Mouse (Mus musculus): ENCODE measurements around the gene Neurod1. TPM values are rescaled to one million over a fixed set of nuclear protein-coding genes. Genes with fewer than 3 reads are reported as not detected.

Neurod1 gene
- not detected for total RNA-seq (2021)
- polyA plus RNA-seq (2012; rRNA removed): 0.07 TPM in 1 of 2 replicates, not detected in the other
- long read RNA-seq: 0 reads

- DNase-seq: no peak
Observed at GRCm38 (mm10) chr2:79456575-79457349, at the start of gene Neurod1, which contains the start of gene Cerkl. Gene Neurod1, minus strand, starts transcription at chr2:79456751. Gene Cerkl, minus strand, starts transcription at chr2:79456785.

- DNase-seq: peak; percentile 41
Observed at GRCm38 (mm10) chr2:79498990-79499755, 42.6 kb upstream of the Neurod1 start.

- no peak for DNase-seq
Observed at GRCm38 (mm10) chr2:79485127-79485526, 28.6 kb upstream of the Neurod1 start.

GRCm38 (mm10) chr2:79482511-79482910, 26.0 kb upstream of the Neurod1 start:
- no peak for DNase-seq

GRCm38 (mm10) chr2:79462411-79462810, 5.9 kb upstream of the Neurod1 start:
- DNase-seq: no peak

GRCm38 (mm10) chr2:79461861-79462260, 5.3 kb upstream of the Neurod1 start:
- DNase-seq: no peak

- no peak for DNase-seq
Observed at GRCm38 (mm10) chr2:79460586-79460985, 4.0 kb upstream of the Neurod1 start.

- no peak for DNase-seq
Observed at GRCm38 (mm10) chr2:79460107-79460506, 3.6 kb upstream of the Neurod1 start.

GRCm38 (mm10) chr2:79459061-79460045, 2.8 kb upstream of the Neurod1 start:
- DNase-seq: no peak

- DNase-seq: no peak
Observed at GRCm38 (mm10) chr2:79457932-79458331, 1.4 kb upstream of the Neurod1 start.

GRCm38 (mm10) chr2:79457434-79457833, 883 bp upstream of the Neurod1 start:
- no peak for DNase-seq

GRCm38 (mm10) chr2:79455646-79456045, 905 bp downstream of the Neurod1 start:
- no peak for DNase-seq

- no peak for DNase-seq
Observed at GRCm38 (mm10) chr2:79454786-79455446, 1.6 kb downstream of the Neurod1 start.

- peak; percentile 67 for DNase-seq
Observed at GRCm38 (mm10) chr2:79453901-79454781, 2.4 kb downstream of the Neurod1 start.

GRCm38 (mm10) chr2:79451438-79451837, 5.1 kb downstream of the Neurod1 start:
- no peak for DNase-seq

GRCm38 (mm10) chr2:79450684-79451394, 5.7 kb downstream of the Neurod1 start:
- no peak for DNase-seq

GRCm38 (mm10) chr2:79449371-79449770, 7.2 kb downstream of the Neurod1 start:
- DNase-seq: no peak

- DNase-seq: no peak
Observed at GRCm38 (mm10) chr2:79447198-79447597, 9.4 kb downstream of the Neurod1 start.

GRCm38 (mm10) chr2:79443861-79444620, 12.5 kb downstream of the Neurod1 start:
- DNase-seq: no peak
